Mouse (Mus musculus): Measurements from ENCODE around the gene Ccdc85c. TPM values are rescaled to one million over a fixed set of nuclear protein-coding genes. Genes with fewer than 3 reads are reported as not detected.

The Ccdc85c gene
- polyA plus RNA-seq (2012; rRNA removed) (1.8 TPM in 2 replicates), polyA plus RNA-seq (2014; fragmentation: Nextera tagmentation; extraction: Ambion mirVana) (1.8 TPM in 2 replicates)

DNA sequence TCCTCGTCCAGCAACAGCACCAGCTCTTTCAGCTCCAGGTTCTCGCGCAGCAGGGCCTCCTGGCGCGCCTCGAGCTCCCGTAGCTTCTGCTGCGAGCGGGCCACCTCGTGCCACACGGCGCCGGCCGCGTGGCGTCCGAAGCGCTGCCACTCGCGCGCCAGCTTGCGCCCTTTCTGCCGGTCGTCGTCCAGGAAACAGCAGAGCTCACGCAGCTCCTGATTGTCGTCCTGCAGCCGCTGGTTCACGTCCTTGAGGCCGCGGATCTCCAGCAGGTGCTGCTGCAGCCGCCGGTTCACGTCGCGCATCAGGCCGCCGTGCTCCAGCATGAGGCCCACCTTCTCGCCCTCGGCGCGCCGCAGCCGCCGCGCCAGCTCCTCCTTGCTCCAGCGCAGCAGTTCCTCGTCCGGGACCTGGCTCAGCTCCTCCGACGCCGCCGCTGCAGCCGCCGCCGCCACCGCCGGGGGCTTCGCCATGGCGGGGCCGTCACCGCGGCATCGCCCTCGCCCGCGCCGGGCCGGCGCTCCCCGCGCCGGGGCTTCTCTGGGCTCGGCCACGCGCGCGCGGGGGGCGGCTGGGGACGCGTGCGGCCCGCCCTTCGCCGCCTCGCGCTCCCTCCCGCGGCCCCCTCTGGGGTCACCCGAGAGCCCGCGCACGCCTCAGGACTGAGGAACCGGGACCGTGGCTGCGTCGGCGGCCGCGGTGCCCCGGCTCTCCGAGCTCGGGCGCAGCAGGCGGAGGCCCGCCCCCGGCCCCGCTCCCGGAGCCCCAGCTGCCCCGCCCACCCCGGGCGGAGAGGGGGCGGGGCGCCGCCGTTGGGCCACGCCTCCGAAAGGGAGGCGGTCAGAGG lies at the start of gene Ccdc85c:
Gene Ccdc85c (minus strand): TSS at position 765 of the 847 bp plus-strand sequence.
- Histone ChIP-seq H3K9me3 (ENCODE audit: control insufficient read depth, low read length) (no peaks in the 10 kb centered on the region), H3K4me1 (replicated peaks; ENCODE audit: control insufficient read depth in 2 of 2, insufficient read depth in 2 of 2, low read length in 1 of 2) (peaks cover 0 to 23% of the 10 kb centered on the region in 2 experiments; a peak in 2 of 4 replicates), H3K27me3 (ENCODE audit: control insufficient read depth, insufficient read depth, low read length) (peaks cover 48% of the 10 kb centered on the region), H3K36me3 (replicated peaks; ENCODE audit: control insufficient read depth, insufficient read depth, low read depth) (no peaks in the 10 kb centered on the region), H3K9ac (replicated peaks) (peak within 1 kb of the TSS; percentile 46), H3K4me3 (ENCODE audit: insufficient read depth in 1 of 2, low read depth in 2 of 2, low read length in 2 of 2) (peak within 1 kb of the TSS; percentile 64 to 71), H3K4me2 (ENCODE audit: low read depth) (peak within 1 kb of the TSS; percentile 88), H3K27ac (no peak within 1 kb of the TSS)
- no peak for ATAC-seq (ENCODE audit: insufficient read depth)
- WGBS (ENCODE audit: insufficient replicate concordance), result under 1% methylated on average over 93 of the region's 120 CpGs
- DNase-seq (ENCODE audit: low read depth in 3 of 3, low spot score in 3 of 3), result no peak
- TF ChIP-seq EP300 (IDR thresholded peaks at IDR 0.05; ENCODE audit: low read depth) (no peak), CTCF (IDR thresholded peaks at IDR 0.05; ENCODE audit: low read depth) (no peak)

DNA sequence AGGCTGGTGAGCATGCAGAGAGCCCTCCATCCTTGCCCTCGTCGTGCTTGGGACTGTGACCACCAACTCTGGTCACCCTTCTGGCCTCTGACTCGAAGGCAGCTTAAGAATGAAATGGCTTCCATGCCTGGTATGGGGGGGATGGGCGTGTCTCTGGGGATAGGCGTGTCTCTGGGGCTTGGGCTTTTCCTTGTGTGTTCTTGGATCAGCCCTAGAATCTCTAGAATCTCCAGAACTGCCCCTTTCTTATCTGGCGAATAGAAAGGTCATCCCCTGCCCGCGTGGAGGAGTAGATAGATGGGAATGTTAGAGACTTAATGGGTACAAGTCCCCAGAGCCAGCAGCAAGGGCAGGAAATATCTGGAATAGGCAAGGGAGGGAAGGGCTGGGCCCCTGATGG lies 44.9 kb upstream of the Ccdc85c start:
- no peak overlapping the region for H3K27ac ChIP-seq
- H3K27me3 ChIP-seq (ENCODE audit: control insufficient read depth, insufficient read depth, low read length), result peaks cover 42% of the 10 kb centered on the region
- H3K36me3 ChIP-seq (replicated peaks; ENCODE audit: control insufficient read depth, insufficient read depth, low read depth), result no peaks in the 10 kb centered on the region
- no peaks in the 10 kb centered on the region for H3K9me3 ChIP-seq (ENCODE audit: control insufficient read depth, low read length)
- no peak for DNase-seq (ENCODE audit: low read depth in 3 of 3, low spot score in 3 of 3)
- 8% methylated on average over 8 of the region's 8 CpGs for WGBS (ENCODE audit: insufficient replicate concordance)
- TF ChIP-seq EP300 (IDR thresholded peaks at IDR 0.05; ENCODE audit: low read depth), result no peak
- TF ChIP-seq CTCF (IDR thresholded peaks at IDR 0.05; ENCODE audit: low read depth), result no peak
- no peak overlapping the region for H3K4me3 ChIP-seq (ENCODE audit: insufficient read depth in 1 of 2, low read depth in 2 of 2, low read length in 2 of 2)
- no peak overlapping the region for H3K9ac ChIP-seq (replicated peaks)
- no peak for ATAC-seq (ENCODE audit: insufficient read depth)
- no peak overlapping the region for H3K4me2 ChIP-seq (ENCODE audit: low read depth)
- no peaks in the 10 kb centered on the region for H3K4me1 ChIP-seq (replicated peaks; ENCODE audit: control insufficient read depth in 2 of 2, insufficient read depth in 2 of 2, low read length in 1 of 2)

DNA sequence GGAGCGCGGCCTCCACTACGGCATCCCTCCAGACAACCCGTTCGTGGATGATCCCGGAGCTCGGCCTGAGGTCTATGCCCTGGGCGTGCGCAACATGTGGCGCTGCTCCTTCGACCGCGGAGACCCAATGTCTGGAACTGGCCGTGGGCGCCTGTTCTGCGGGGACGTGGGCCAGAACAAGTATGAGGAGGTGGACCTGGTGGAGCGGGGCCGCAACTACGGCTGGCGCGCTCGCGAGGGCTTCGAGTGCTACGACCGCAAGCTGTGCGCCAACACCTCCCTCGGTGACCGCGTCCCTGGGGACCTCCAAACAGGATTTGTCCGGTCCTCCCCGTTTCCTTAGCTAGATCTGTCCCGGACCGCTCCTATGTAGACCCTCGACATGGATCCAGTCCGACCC lies 43.3 kb upstream of the Ccdc85c start:
- Histone ChIP-seq H3K36me3 (replicated peaks; ENCODE audit: control insufficient read depth, insufficient read depth, low read depth) (no peaks in the 10 kb centered on the region), H3K4me2 (ENCODE audit: low read depth) (no peak overlapping the region), H3K4me1 (replicated peaks; ENCODE audit: control insufficient read depth in 2 of 2, insufficient read depth in 2 of 2, low read length in 1 of 2) (no peaks in the 10 kb centered on the region), H3K27me3 (ENCODE audit: control insufficient read depth, insufficient read depth, low read length) (peaks cover 42% of the 10 kb centered on the region), H3K4me3 (ENCODE audit: insufficient read depth in 1 of 2, low read depth in 2 of 2, low read length in 2 of 2) (no peak overlapping the region), H3K27ac (no peak overlapping the region), H3K9ac (replicated peaks) (no peak overlapping the region), H3K9me3 (ENCODE audit: control insufficient read depth, low read length) (no peaks in the 10 kb centered on the region)
- 9% methylated on average over 37 of the region's 37 CpGs for WGBS (ENCODE audit: insufficient replicate concordance)
- no peak for ATAC-seq (ENCODE audit: insufficient read depth)
- TF ChIP-seq CTCF (IDR thresholded peaks at IDR 0.05; ENCODE audit: low read depth) (no peak), EP300 (IDR thresholded peaks at IDR 0.05; ENCODE audit: low read depth) (no peak)
- DNase-seq (ENCODE audit: low read depth in 3 of 3, low spot score in 3 of 3), result no peak

DNA sequence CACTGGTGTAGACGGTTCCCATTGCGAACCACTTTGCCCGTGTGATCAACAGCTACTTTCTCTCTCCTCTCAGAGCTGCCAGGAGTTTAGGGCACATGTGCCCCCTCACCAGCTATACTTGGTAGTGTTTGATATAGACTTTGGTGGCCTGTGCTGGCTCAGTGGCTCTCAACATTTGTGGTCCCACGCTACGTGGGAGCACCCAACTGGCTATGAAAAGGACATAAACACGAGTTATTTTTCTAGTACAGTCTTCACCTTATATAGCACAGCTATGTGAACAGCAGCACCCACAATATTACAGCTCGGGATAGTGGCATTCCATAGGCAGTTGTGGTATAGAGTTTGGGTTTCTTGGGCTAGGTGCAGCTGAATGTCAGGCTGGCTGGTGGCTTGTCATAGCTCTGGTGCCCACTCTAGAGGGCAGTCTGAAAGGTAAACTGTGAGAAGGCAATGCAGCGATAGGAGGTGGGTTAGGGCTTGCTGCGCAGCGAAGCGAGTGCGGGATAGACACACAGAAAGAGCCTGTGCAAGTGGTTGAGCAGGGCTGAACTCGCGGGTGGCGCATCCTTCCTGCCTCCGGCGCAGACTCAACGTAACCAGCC lies 42.7 kb upstream of the Ccdc85c start:
- Histone ChIP-seq H3K4me2 (ENCODE audit: low read depth) (no peak overlapping the region), H3K4me1 (replicated peaks; ENCODE audit: control insufficient read depth in 2 of 2, insufficient read depth in 2 of 2, low read length in 1 of 2) (no peaks in the 10 kb centered on the region), H3K27me3 (ENCODE audit: control insufficient read depth, insufficient read depth, low read length) (peaks cover 42% of the 10 kb centered on the region), H3K4me3 (ENCODE audit: insufficient read depth in 1 of 2, low read depth in 2 of 2, low read length in 2 of 2) (no peak overlapping the region), H3K9me3 (ENCODE audit: control insufficient read depth, low read length) (no peaks in the 10 kb centered on the region), H3K36me3 (replicated peaks; ENCODE audit: control insufficient read depth, insufficient read depth, low read depth) (no peaks in the 10 kb centered on the region), H3K9ac (replicated peaks) (no peak overlapping the region), H3K27ac (no peak overlapping the region)
- WGBS (ENCODE audit: insufficient replicate concordance), result 12% methylated on average over 18 of the region's 18 CpGs
- no peak for ATAC-seq (ENCODE audit: insufficient read depth)
- no peak for DNase-seq (ENCODE audit: low read depth in 3 of 3, low spot score in 3 of 3)
- TF ChIP-seq CTCF (IDR thresholded peaks at IDR 0.05; ENCODE audit: low read depth) (no peak), EP300 (IDR thresholded peaks at IDR 0.05; ENCODE audit: low read depth) (no peak)

DNA sequence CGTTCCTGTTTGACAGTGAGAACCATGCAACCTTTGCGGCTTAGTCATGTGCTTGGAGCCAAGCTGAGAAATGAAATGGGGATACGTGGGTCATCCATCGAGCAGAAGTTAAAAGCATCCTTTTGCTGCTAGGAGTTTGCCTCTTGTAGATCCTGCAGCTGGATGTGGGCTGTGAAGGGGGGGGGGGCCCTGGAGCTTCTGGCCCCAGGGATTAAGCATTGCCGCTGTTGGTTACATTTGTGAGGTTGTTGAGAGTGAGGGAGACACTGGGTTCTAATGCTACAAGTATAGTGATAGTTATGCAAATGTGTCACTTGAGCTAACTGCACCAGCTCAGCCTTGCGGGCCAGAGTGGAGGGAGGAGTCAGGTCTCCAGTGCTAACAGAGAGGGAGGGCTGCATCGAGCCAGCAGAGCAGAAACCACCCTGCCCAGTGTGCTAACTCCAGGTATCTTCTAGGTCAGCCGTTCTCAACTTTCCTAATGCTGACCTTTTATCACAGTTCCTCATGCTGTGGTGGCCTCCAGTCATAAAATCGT lies 42.0 kb upstream of the Ccdc85c start:
- DNase-seq (ENCODE audit: low read depth in 3 of 3, low spot score in 3 of 3) (no peak), ATAC-seq (ENCODE audit: insufficient read depth) (no peak)
- Histone ChIP-seq H3K4me2 (ENCODE audit: low read depth) (no peak overlapping the region), H3K4me3 (ENCODE audit: insufficient read depth in 1 of 2, low read depth in 2 of 2, low read length in 2 of 2) (no peak overlapping the region), H3K27ac (no peak overlapping the region), H3K27me3 (ENCODE audit: control insufficient read depth, insufficient read depth, low read length) (peaks cover 42% of the 10 kb centered on the region), H3K36me3 (replicated peaks; ENCODE audit: control insufficient read depth, insufficient read depth, low read depth) (no peaks in the 10 kb centered on the region), H3K4me1 (replicated peaks; ENCODE audit: control insufficient read depth in 2 of 2, insufficient read depth in 2 of 2, low read length in 1 of 2) (no peaks in the 10 kb centered on the region), H3K9ac (replicated peaks) (no peak overlapping the region), H3K9me3 (ENCODE audit: control insufficient read depth, low read length) (no peaks in the 10 kb centered on the region)
- TF ChIP-seq EP300 (IDR thresholded peaks at IDR 0.05; ENCODE audit: low read depth), result no peak
- no peak for TF ChIP-seq CTCF (IDR thresholded peaks at IDR 0.05; ENCODE audit: low read depth)
- 7% methylated on average over 9 of the region's 9 CpGs for WGBS (ENCODE audit: insufficient replicate concordance)
